Mouse (Mus musculus): Measurements from ENCODE around the gene Gm21586.
"Not testable (repeated sequence)": the region's sequence is repeated elsewhere in the genome, so short reads cannot be mapped to it uniquely, and the experiment has no call there.

Gene Gm21586

DNA sequence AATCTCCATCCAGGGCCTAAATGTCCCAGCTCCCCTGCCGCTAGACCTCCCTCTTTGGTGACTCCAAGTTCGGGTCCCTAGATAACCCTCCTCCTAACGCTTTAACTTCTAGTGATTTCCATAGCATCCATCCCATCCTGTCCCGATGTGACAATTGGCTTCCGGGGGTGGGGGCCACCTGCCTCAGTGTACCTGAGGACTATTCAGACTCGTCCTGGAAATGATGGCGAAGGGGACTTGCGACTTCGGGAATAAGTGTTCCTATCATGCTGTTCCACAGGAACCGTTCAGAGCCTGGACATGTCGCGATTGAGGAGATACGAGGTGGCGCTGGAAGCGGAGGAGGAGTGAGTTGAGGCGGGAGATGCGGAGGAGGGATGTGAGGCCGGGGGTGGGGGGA is at the start of gene Gm21586:
TSS of gene Gm21586 (plus strand) at position 301 of the 400 bp plus-strand sequence.
- not testable (repeated sequence) for DNase-seq (ENCODE audit: low spot score in 2 of 2)

GRCm38 (mm10) chr4:42466452-42466851 is 27.3 kb downstream of the Gm21586 start, which contains the start of gene Gm2163:
TSS of gene Gm2163 (plus strand) at chr4:42466752.
- DNase-seq (ENCODE audit: low spot score in 2 of 2): not testable (repeated sequence)
